Mouse (Mus musculus) frontal cortex, postnatal 14 days (tissue): ENCODE results near the gene Fgf10.

Experiments used
- DNase-seq, 2 experiments: peaks; one replicate each; pipeline ENCODE4 v3.0.0; 2022; ENCODE audit warnings: low spot score in 2 of 2

Gene Fgf10

DNA sequence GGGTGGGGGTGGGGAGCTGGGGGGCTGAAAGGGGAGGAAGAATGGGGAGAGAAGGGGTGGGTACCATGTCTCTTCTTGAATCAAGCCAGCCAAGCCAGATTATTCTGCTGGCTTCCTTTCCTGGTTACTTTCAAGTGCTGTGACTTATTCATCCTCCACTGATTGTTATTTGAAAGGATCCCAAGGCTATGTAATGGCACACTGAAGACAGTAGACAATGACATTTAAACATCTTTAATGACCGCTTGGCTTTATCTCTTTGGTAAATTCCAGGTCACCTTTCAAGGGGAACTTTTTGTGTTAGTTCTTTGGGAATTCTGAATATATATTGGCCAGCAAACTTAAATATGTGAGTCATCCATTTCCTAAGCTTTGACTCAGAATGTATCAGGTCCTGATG lies 47.1 kb downstream of the Fgf10 start:
- no peak for DNase-seq

DNA sequence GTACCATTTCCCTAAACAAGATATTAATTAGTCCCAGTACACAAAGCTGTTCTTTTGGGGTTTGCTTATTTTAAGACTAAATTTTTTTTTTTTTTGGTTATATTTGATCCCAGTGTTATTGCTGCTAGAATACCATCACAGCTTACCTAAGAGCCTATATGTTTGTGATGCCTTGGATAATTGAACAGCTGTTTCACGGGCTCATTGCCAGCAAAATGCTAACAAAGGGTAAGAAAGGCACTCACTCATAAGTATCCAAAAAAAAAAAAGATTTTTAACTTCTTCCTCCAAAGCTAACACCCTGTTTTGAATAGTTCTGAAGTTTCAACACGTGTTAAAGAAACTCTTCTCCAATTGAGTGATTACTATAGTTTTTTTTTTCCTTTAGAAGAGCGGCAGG lies 48.8 kb downstream of the Fgf10 start:
- no peak for DNase-seq

DNA sequence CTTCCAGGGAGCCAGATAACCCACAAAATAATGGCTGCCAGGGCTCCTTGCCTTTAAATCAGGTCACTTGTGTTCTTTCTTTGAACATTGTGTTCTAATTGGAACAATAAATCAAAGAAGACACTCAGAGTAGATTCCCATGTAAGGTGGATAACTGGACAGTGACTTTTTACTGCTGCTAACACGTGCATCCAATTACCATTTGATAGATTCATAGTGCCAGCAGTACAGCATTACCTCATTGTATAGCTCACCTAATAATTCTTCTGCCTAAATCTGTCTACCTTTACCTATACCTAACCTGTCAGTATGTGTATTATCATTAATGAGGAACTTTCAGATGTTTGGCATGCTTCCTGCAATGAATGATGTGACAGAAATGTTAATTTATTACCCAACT lies 52.1 kb downstream of the Fgf10 start:
- DNase-seq: no peak

DNA sequence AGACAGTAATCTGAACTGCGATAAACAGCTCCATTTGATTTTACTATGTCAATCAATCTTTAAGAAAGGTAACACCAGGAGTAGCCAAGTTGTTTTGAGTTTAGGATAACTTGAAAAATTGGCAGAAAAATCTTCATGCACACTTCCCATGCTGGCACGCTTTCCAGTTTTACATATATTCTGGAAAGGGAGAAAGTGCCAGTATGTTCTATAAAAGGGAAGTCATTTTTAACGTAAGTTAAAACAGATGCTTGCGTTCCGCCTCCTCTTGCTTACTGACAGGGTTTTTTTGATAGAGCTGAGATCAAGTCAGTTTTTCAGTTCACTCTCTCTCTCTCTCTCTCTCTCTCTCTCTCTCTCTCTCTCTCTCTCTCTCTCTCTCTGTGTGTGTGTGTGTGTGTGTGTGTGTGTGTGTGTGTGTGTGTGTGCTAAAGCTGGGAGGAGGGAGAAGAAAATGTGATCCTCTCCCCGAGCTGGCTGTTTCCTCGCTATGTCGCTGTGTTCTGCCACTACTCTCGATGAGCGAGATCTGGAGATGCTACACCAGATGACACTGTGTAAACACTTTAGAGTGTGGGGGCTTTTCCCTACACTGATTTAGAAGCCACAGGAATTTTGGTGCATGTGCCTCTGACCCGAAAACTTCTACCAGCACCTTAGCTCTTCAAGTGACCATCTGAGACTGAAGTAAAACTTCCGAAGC lies 62.4 kb downstream of the Fgf10 start:
- peak in 1 of 2 experiments; percentile 4 for DNase-seq

DNA sequence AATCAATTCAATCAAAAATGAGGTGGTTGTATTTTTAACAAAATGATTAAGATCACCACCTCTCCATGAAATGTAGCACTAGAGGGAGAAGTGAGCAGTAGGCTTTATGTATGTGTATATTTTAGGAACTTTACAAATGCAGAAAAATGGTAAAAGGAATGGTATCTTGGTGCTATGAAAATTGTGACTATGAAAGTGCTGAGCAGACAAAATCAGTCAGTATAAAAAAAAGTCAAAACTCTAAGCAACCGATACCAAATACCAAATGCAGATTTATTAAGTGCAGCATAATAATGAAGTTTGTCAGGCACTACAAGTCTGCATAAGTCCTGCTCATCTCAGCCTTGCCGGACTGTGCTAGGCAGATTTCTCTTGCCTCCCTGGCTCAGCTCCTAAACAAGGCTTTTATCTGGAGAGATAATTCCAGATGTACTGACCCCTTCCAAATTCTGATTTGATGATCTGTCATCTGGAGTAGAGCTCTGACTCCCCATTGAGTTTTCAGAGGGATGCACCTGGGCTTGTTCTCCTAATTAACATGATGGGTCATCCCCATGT lies 70.3 kb downstream of the Fgf10 start:
- no peak for DNase-seq

DNA sequence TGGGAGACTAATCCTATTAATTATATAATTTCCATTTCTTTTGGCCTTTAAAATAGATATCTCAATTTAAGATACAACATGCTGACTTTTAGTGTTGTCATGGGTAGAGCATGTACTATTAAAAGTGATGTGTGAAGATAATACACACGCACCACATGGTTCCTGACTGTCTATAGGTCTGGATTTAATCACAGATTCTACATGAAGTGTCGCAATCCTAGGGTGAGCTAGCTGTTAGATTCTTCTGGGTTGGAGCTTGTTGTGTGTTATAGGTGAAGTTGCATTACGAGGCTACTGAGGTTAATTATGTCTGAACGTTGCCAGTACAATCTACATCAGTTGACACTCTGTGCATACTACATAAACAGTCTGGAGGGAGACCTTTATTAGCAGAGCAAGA lies 73.2 kb downstream of the Fgf10 start:
- DNase-seq: no peak

DNA sequence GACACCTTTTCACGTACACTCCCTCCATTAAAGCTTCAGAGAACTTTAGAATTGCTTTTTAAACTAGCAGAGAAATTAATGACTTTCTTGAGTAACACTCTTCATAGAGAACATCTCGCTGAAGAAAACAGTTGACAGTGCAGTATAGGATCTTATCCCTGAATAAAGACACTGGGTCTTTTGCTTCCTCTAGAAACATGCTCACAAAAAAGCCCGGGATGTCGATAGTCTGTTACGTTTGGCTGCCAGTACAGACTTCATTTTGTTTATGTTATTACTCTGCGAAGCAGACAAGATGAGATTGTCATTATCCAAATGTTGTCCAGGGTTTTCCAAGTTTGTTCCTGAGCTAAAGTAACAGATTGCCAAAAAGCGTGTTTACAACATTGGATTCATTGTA lies 75.2 kb downstream of the Fgf10 start:
- DNase-seq: no peak

DNA sequence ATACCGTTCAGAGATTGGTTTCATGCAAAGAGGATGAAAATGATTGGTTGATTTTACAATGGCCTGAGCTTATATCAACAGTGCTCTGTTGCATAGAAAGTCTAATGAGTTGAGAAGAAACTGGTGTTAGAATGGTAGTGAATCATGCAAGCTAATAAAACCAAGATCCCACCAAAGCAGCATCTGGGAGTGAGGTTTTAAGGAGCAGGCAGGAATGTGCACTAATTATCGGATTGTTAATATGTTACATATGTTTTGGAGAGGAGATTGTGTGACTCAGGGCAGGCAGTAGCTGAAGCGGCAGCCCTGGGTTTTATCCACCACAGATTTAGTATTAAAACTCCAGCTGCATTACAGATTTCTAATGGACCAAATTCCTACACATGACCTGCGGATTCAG lies 76.8 kb downstream of the Fgf10 start:
- DNase-seq: no peak

DNA sequence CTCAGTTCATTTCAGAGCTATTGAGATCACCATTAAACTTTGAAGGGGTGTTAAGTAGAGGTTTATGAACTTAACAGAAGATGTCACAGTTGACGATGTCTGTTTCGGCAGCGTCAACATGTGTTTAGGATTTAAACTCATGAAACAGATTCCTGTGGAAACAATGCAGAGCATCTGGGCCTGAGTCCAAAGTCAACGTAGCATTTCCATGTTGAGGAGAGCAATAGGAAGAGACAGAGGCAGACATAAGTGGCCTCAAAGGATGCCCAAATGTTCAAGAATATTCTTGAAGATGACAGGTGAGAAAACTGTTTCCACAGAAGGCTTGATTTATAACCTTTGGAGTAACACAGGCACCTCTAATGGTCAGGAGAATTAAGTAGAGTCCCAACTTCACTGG lies 84.4 kb downstream of the Fgf10 start:
- no peak for DNase-seq

DNA sequence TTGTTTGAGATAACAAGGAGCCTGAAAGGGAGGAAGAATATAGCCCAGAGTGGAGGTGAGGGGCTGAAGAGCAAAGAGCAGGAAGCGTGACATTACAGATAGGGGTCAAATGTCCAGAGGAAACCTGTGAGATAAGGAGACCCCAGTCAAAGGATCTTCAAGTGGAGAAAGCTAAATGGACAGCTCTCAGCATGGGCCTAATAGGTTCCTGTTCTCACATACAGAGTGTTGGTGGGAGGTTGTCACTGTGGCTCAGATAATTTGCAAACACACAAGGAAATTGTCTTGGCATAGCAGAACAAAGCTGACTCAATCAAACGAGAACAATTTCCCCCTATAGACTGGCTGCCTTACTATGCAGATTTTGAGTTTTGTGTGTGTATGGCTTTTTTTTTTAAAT lies 89.4 kb downstream of the Fgf10 start:
- no peak for DNase-seq

DNA sequence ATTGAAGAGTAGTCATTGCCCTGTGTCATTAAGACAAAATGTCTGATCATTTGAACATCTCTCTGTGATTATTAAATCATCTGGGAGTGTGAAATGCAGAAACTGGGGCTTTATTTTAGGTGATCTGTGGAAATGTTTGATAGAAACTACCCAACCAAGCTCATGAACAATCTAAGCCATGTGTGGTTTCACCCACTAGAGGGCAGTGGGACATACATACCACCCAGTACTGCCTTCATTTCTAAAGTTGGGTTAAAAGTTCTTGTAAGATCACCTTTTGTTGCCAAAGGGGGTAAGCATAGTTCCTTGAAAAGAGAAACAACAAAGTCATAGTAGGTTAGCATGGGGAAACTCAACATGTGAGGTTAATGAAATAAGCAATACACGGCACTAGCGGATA lies 93.4 kb downstream of the Fgf10 start:
- no peak for DNase-seq

DNA sequence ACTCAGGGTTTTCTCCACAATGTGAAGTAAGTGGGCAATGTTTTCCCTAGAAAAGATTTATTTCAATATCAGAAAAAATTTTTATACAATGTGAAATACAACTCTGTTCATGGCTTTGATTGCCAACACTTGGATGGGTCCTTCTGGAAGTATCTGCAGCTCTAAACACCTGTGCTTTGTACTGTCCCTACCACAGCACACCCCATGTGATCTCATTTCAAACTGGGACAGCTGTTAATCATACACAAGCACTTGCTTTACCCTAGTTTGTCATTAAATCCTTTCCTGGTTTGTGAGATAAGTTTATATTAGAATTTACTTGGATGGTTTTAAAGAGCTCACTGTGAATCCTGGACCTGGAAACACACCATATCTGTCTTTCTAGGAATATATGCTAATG lies 102.6 kb downstream of the Fgf10 start:
- DNase-seq: no peak

DNA sequence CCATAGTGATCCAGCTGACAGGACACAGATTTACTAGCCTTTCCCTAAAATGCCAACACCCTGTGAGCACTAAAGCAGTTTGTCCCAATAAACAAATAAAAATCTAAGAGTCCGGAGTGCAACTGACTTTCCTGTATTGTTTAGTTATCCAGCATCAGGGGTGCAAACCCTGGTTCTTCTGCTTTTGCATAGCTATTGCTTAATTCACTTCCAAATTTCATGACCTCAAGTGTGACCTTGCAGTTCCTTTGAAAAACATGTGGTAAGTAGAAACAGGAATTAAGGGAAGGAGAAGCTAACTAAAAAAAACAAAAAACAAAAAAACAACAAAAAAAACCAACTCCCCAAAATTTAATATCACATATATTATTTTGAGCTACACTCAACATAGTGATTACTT lies 105.6 kb downstream of the Fgf10 start:
- DNase-seq: no peak

DNA sequence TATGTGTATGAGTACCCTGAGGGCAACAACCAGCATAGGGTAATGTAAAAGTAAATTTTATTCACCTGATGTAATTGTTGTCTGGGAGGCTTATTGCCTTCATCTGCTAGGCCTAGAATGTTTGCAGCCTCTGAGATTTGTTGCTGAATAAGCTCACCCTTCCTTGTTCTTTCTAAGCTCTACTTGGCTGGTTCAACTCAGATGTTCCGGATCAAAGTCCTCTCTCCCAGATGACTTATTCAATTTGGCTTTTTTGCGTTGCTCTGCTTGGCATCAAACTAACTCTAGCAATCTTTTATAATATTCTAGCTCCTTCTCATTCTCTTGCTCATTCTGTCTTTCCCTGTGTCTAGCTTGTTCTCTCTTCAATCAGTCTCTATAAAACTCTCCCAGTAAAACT lies 109.6 kb downstream of the Fgf10 start:
- DNase-seq: no peak

DNA sequence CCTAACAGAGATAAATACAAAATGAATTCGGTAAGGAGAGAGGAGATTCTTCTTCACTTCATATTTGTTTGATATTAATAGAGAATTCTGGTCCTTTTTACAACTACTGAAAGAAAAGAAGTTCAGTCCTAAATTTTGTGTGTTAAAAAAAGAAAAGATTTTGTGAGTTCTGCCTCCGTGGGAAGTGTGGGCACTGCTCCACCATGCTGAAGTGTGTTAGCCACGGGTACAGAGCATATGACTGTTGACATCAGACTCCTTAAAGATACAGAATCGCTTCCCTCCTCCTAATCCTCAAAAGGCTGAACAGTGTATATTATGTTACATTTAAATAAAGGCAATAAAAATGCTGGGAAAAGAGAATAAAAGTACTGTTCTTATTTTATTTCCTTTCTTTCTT lies 122.2 kb downstream of the Fgf10 start:
- DNase-seq: peak; percentile 6 to 14

DNA sequence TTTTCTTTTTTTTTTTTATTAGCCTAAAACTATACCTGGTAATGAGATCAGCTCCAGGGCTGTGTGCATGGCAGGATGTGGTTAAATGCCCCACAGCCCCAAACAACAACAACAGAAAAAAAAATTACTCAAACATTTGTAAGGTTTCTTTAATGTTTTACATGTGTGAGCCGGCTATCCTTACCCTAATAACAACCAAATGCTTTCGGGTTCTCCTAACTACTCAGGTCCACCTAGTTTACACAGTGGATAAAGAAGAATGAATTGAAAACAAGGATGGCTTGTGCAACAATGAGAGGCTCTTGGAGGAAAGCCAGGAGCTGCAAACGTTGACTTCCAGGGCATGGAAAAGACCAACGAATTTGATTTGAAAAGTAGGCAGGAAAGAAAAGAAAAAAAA lies 122.6 kb downstream of the Fgf10 start:
- no peak for DNase-seq

DNA sequence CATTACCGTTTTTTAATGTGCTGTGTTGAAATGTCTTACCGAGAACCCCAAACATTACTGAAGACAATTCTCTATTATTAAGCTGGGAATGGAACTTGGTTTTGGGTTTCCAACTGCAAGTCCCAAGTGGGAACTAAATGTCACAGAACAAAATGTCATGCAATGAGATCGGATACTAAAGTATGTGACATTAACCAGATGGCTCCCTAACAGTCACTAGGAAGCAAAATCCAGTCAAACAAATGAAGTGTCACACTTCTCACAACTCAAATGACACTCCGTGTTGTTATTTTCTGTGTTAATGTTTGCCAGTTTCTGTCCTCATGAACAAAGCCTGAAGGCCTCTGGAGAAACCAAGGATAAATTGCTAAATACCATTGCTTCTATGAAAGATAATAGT lies 130.6 kb downstream of the Fgf10 start:
- DNase-seq: no peak

DNA sequence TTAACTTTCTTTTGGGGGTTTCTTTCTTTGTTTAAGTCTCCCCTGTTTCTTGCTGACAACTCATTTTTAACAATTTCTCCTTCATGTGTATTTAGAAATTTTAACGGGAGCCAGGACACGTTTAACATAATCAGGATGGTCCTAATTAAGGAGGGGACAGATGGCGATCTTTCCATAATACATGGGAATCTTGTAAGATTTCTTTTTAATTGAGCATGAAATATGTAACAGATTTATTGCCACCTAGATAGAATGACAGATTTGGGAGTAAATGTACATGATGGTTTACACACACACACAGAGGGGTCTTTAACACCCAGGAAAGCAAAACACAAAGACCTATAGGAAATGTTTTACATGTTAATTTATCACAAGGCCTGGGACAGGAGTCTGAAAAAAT lies 137.1 kb downstream of the Fgf10 start:
- no peak for DNase-seq

DNA sequence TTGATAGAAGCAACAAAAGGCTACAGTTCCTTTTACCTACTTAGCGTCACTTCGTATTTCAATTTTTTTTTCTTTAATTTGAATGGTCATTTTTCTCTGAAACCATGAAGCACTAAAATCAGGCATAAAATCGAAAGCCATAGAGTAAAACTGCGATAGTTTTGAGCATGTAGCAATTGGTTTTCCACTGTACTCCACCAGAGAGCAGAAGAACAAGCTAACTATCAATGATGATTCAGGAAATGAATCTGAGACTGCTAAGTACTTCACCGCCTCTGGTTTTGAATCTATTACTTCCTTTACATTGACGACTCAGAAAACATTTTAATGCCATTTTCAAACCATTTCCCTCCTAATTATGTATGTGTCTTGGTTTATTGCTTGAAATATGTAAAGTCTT lies 150.2 kb downstream of the Fgf10 start:
- no peak for DNase-seq

DNA sequence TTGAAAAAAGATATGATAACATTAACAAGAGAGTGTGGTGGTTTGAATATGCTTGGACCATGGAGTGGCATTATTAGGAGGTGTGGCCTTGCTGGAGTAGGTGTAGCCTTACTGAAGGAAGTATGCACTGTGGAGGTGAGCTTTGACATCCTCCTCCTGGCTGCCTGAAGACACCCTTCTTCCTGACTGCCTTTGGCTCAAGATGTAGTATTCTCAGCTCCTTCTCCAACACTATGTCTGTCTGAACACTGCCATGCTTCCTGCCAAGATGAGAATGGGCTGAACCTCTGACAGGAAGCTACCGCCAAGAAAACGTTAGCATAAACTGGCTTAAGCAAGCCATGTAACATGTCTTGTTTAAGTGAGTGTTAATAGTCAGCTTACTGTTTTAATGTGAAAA lies 153.5 kb downstream of the Fgf10 start:
- no peak for DNase-seq

DNA sequence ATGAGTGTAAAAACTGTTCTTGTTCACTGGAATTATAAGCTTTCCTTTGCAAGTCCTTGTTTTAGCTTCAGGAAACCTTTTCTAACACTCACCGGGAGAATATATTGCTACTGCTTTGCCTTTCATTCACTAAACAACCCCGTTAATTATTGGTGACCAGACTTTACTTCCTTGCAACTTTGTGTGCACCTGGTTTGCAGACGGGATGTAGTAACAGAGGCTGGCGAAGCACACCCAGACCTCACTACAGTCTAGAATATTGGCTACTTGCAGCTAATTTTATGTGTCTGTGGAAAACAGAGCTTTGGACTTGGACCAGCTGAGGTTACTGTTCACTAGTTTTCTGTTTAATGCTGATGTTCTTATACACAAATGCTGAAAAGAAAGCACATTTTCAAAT lies 155.5 kb downstream of the Fgf10 start:
- no peak for DNase-seq

DNA sequence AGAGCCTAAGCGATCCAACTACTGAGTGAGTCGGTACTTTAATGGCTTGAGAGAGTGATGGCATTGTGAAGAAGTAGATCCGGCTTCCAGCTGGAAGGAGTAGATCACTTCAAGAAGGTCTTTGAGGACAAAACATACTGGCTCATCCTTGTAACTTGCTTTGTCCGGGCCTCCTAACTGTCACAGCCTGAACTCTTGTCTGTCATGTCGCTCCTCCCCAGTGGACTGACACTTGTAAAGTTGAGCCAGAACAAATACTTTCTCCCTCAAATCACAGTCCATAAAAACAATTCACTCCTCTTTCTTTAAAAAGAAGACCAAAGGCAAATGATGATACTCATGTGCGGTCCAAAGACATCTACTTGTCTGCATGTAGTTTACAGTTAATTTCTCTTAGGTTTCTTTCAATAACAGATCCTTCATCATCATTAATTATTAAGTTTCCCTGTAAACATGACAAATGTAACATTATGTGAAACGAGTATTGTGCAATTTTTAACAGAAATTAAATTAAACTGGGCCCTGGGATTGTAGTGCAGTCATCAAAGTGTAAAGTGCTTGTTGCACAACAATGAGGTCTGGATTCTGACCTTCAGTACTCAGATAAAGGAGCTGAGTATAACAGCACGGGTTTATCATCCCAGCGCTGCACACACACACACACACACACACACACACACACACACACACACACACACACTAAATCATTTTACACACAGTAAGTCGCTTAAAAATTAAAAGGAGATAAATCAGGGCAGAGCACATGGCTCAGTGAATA lies 159.2 kb downstream of the Fgf10 start:
- no peak for DNase-seq

DNA sequence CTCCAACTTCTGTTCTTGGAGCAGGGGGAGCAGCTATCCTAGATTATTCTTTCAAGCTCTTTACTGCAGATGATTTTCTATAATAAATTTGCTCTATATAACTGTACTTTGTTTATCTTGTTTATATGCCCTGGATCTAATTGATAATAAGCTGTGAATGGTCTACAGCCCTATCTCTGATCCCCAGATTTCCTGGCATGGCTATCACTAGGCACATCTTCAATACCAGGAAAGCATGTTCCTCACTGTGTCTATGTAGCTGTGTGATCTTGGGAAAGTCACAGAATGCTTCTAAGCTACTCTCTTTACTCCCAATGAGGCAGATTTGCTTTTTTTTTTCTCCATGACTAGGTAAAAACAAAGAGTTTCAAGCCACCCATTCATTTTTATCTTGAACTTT lies 164.4 kb downstream of the Fgf10 start:
- DNase-seq: no peak
